Comparison of ENCODE assay signal across 8 mouse cellular contexts in genomic region chr16:10783883-10784792, GRCm38 (mm10). TPM values are rescaled to one million over a fixed set of nuclear protein-coding genes. Genes with fewer than 3 reads are reported as not detected.
DNase-seq lines count a peak whose midpoint lies in the region; ATAC-seq lines count a peak whose summit lies in the region.

No protein-coding gene starts in this region.

- H3K27ac ChIP-seq in kidney, embryonic 15.5 days: peak overlapping the region; percentile 99
- H3K27ac ChIP-seq in lung, embryonic 16.5 days (ENCODE audit: low read length): peak overlapping the region; percentile 98

- no peak for ATAC-seq in megakaryocyte, adult 5-6 weeks (ENCODE audit: poor library complexity, severe bottlenecking)
- peak; percentile 6 for ATAC-seq in kidney, embryonic 15.5 days (replicated peaks; ENCODE audit: low FRiP score)
- ATAC-seq in lung, embryonic 16.5 days (ENCODE audit: low read depth): peak; percentile 1
- ATAC-seq in inflammation-experienced regulatory T-cells, adult 6 months: no peak

- H3K9ac ChIP-seq in kidney, embryonic 15.5 days: peak overlapping the region; percentile 75
- H3K9ac ChIP-seq in lung, embryonic 16.5 days (ENCODE audit: low read length): peak overlapping the region; percentile 66

- H3K4me2 ChIP-seq in kidney, embryonic 15.5 days: peak overlapping the region; percentile 97
- peak overlapping the region; percentile 72 for H3K4me2 ChIP-seq in lung, embryonic 16.5 days (ENCODE audit: low read depth, low read length)

- 1% methylated on average over 81 of the region's 81 CpGs for WGBS in kidney, embryonic 15.5 days
- under 1% methylated on average over 79 of the region's 81 CpGs for WGBS in lung, embryonic 16.5 days

- peaks cover 79% of the 10 kb centered on the region for H3K4me1 ChIP-seq in megakaryocyte, embryonic 14.5 days
- H3K4me1 ChIP-seq in kidney, embryonic 15.5 days: peaks cover 63% of the 10 kb centered on the region
- peaks cover 42% of the 10 kb centered on the region for H3K4me1 ChIP-seq in lung, embryonic 16.5 days (replicated peaks; ENCODE audit: control insufficient read depth, insufficient read depth, low read length)

- peak overlapping the region; percentile 99 for H3K4me3 ChIP-seq in megakaryocyte, embryonic 14.5 days (replicated peaks)
- peak overlapping the region; percentile 79 for H3K4me3 ChIP-seq in kidney, embryonic 15.5 days (replicated peaks)
- H3K4me3 ChIP-seq in lung, embryonic 16.5 days (ENCODE audit: low read length): peak overlapping the region; percentile 72

- H3K27me3 ChIP-seq in megakaryocyte, embryonic 14.5 days (replicated peaks): peaks cover 25% of the 10 kb centered on the region
- no peaks in the 10 kb centered on the region for H3K27me3 ChIP-seq in kidney, embryonic 15.5 days
- H3K27me3 ChIP-seq in lung, embryonic 16.5 days (ENCODE audit: control insufficient read depth, insufficient read depth, low read depth, low read length): no peaks in the 10 kb centered on the region

- DNase-seq in cerebellum, adult 18-20 months: peak; percentile 32 to 50
- DNase-seq in gastrocnemius, postnatal 25 days: peak; percentile 46
- DNase-seq in right cerebral cortex, postnatal 14 days: peak; percentile 47

- peaks cover 27% of the 10 kb centered on the region for H3K36me3 ChIP-seq in megakaryocyte, embryonic 14.5 days (replicated peaks; ENCODE audit: low read length)
- no peaks in the 10 kb centered on the region for H3K36me3 ChIP-seq in kidney, embryonic 15.5 days
- H3K36me3 ChIP-seq in lung, embryonic 16.5 days (ENCODE audit: control insufficient read depth, insufficient read depth, low read length): no peaks in the 10 kb centered on the region

- H3K9me3 ChIP-seq in megakaryocyte, embryonic 14.5 days: no peaks in the 10 kb centered on the region
- no peaks in the 10 kb centered on the region for H3K9me3 ChIP-seq in kidney, embryonic 15.5 days (replicated peaks)
- H3K9me3 ChIP-seq in lung, embryonic 16.5 days (ENCODE audit: control insufficient read depth, low read length): no peaks in the 10 kb centered on the region

RNA-seq across cellular contexts. Expression of gene Socs1, which starts 1.2 kb away (rescaled TPM):
- polyA plus RNA-seq in megakaryocyte, embryonic 14.5 days (2012; ENCODE audit: insufficient read depth, low replicate concordance): 13.2 and 35.3 TPM in 2 replicates
- 0.54 and 0.59 TPM in 2 replicates for total RNA-seq in megakaryocyte, adult 5-6 weeks (2015)
- 0.73 and 1.7 TPM in 2 replicates for total RNA-seq in megakaryocyte, adult 5-6 weeks (2017)
- total RNA-seq in gastrocnemius, postnatal 25 days (2021): 1 to 10 TPM in 1 of 2 experiments, under 1 TPM in 1; 0.51 to 2.4 TPM
- polyA plus RNA-seq in kidney, embryonic 15.5 days (2015; fragmentation: Nextera tagmentation; extraction: Ambion mirVana): 6.9 and 7.8 TPM in 2 replicates
- 6.8 and 8.7 TPM in 2 replicates for polyA plus RNA-seq in lung, embryonic 16.5 days (2015; fragmentation: Nextera tagmentation; extraction: Ambion mirVana)
- 1 to 10 TPM; 3.9 to 4.7 (median 4.3) TPM for polyA plus RNA-seq in inflammation-experienced regulatory T-cells, adult 6 months (2017; shearing (Covaris generic))

RNA-seq across cellular contexts. Expression of gene Tnp2, which starts 4.3 kb away (rescaled TPM):
- not detected in 2 replicates for polyA plus RNA-seq in megakaryocyte, embryonic 14.5 days (2012; ENCODE audit: insufficient read depth, low replicate concordance)
- total RNA-seq in megakaryocyte, adult 5-6 weeks (2015): not detected in 2 replicates
- not detected in 2 replicates for total RNA-seq in megakaryocyte, adult 5-6 weeks (2017)
- total RNA-seq in gastrocnemius, postnatal 25 days (2021): not detected
- not detected in 2 replicates for polyA plus RNA-seq in kidney, embryonic 15.5 days (2015; fragmentation: Nextera tagmentation; extraction: Ambion mirVana)
- polyA plus RNA-seq in lung, embryonic 16.5 days (2015; fragmentation: Nextera tagmentation; extraction: Ambion mirVana): not detected in 2 replicates
- polyA plus RNA-seq in inflammation-experienced regulatory T-cells, adult 6 months (2017; shearing (Covaris generic)): 1 to 10 TPM; 6.3 to 9.8 (median 6.6) TPM

RNA-seq across cellular contexts. Expression of gene Prm3, which starts 6.6 kb away (rescaled TPM):
- not detected in 2 replicates for polyA plus RNA-seq in megakaryocyte, embryonic 14.5 days (2012; ENCODE audit: insufficient read depth, low replicate concordance)
- not detected in 2 replicates for total RNA-seq in megakaryocyte, adult 5-6 weeks (2015)
- total RNA-seq in megakaryocyte, adult 5-6 weeks (2017): not detected in 2 replicates
- not detected for total RNA-seq in gastrocnemius, postnatal 25 days (2021)
- not detected in 2 replicates for polyA plus RNA-seq in kidney, embryonic 15.5 days (2015; fragmentation: Nextera tagmentation; extraction: Ambion mirVana)
- polyA plus RNA-seq in lung, embryonic 16.5 days (2015; fragmentation: Nextera tagmentation; extraction: Ambion mirVana): not detected in 2 replicates
- not detected for polyA plus RNA-seq in inflammation-experienced regulatory T-cells, adult 6 months (2017; shearing (Covaris generic))

RNA-seq across cellular contexts. Expression of gene Prm2, which starts 11.8 kb away (rescaled TPM):
- polyA plus RNA-seq in megakaryocyte, embryonic 14.5 days (2012; ENCODE audit: insufficient read depth, low replicate concordance): not detected in 2 replicates
- total RNA-seq in megakaryocyte, adult 5-6 weeks (2015): not detected in 2 replicates
- not detected in 2 replicates for total RNA-seq in megakaryocyte, adult 5-6 weeks (2017)
- not detected for total RNA-seq in gastrocnemius, postnatal 25 days (2021)
- polyA plus RNA-seq in kidney, embryonic 15.5 days (2015; fragmentation: Nextera tagmentation; extraction: Ambion mirVana): not detected in 2 replicates
- not detected in 2 replicates for polyA plus RNA-seq in lung, embryonic 16.5 days (2015; fragmentation: Nextera tagmentation; extraction: Ambion mirVana)
- not detected for polyA plus RNA-seq in inflammation-experienced regulatory T-cells, adult 6 months (2017; shearing (Covaris generic))

RNA-seq across cellular contexts. Expression of gene Prm1, which starts 21.5 kb away (rescaled TPM):
- not detected in 2 replicates for polyA plus RNA-seq in megakaryocyte, embryonic 14.5 days (2012; ENCODE audit: insufficient read depth, low replicate concordance)
- not detected in 2 replicates for total RNA-seq in megakaryocyte, adult 5-6 weeks (2015)
- total RNA-seq in megakaryocyte, adult 5-6 weeks (2017): not detected in 2 replicates
- not detected for total RNA-seq in gastrocnemius, postnatal 25 days (2021)
- 0.51 TPM in 1 of 2 replicates, not detected in the other for polyA plus RNA-seq in kidney, embryonic 15.5 days (2015; fragmentation: Nextera tagmentation; extraction: Ambion mirVana)
- polyA plus RNA-seq in lung, embryonic 16.5 days (2015; fragmentation: Nextera tagmentation; extraction: Ambion mirVana): not detected in 2 replicates
- 1 to 10 TPM in 1 of 3 experiments, not detected in 2; 1.1 TPM for polyA plus RNA-seq in inflammation-experienced regulatory T-cells, adult 6 months (2017; shearing (Covaris generic))

Comparison
In these comparisons a context has a peak if more than half of its experiments do, and no peak if none do; other contexts are left out.
1. ATAC-seq: peak in kidney, embryonic 15.5 days (single experiment) and lung, embryonic 16.5 days (single experiment); none in megakaryocyte, adult 5-6 weeks (single experiment) and inflammation-experienced regulatory T-cells, adult 6 months (single experiment).
2. Peak in every context shown above with its lines, with median percentiles within 50 percentile points of each other: H3K4me3 ChIP-seq and DNase-seq.